Mouse (Mus musculus) kidney, postnatal 0 days (tissue): ENCODE data around the gene Tgif2lx1. TPM values are rescaled to one million over a fixed set of nuclear protein-coding genes. Genes with fewer than 3 reads are reported as not detected.
"Not testable (repeated sequence)": the region's sequence is repeated elsewhere in the genome, so short reads cannot be mapped to it uniquely, and the experiment has no call there.

Source experiments
- ATAC-seq: fragments of 200-750 bp; cut with Nextera tagmentation; replicated peaks from 2 replicates; pipeline ENCODE4 v1.8.0; 2017; ENCODE audit warnings: low read depth, moderate number of reproducible peaks, moderate TSS enrichment, moderate library complexity; ENCODE audit not compliant: low FRiP score
- DNase-seq: peaks from one replicate; pipeline ENCODE4 v3.0.0-alpha.2; 2016; ENCODE audit warnings: low spot score
- H3K27ac ChIP-seq: fragments of 300-500 bp; sonication (generic); 2 replicates; pipeline ENCODE4 v1.5.1; 2014; ENCODE audit warnings: mild to moderate bottlenecking
- H3K27me3 ChIP-seq: fragments of 300-500 bp; sonication (generic); 2 replicates; pipeline ENCODE4 v1.6.1; 2014; ENCODE audit warnings: low read length, mixed read lengths; ENCODE audit not compliant: insufficient read depth
- H3K36me3 ChIP-seq: fragments of 300-500 bp; sonication (generic); 2 replicates; pipeline ENCODE4 v1.6.1; 2014; ENCODE audit warnings: low read length, mixed read lengths; ENCODE audit not compliant: insufficient read depth
- H3K4me1 ChIP-seq: fragments of 300-500 bp; sonication (generic); replicated peaks from 2 replicates; pipeline ENCODE4 v1.6.1; 2014; ENCODE audit warnings: antibody characterized with exemption, low read length, mixed read lengths; ENCODE audit not compliant: insufficient read depth
- H3K4me2 ChIP-seq: fragments of 300-500 bp; sonication (generic); 2 replicates; pipeline ENCODE4 v1.6.1; 2014; ENCODE audit warnings: mild to moderate bottlenecking, low read length, moderate library complexity, mixed read lengths
- H3K4me3 ChIP-seq: fragments of 300-500 bp; sonication (generic); replicated peaks from 2 replicates; pipeline ENCODE4 v1.5.1; 2014; ENCODE audit warnings: low read depth, low read length
- H3K9ac ChIP-seq: fragments of 300-500 bp; sonication (generic); 2 replicates; pipeline ENCODE4 v1.6.1; 2014; ENCODE audit warnings: low read depth, low read length
- H3K9me3 ChIP-seq: fragments of 300-500 bp; sonication (generic); replicated peaks from 2 replicates; pipeline ENCODE4 v1.6.1; 2016; ENCODE audit warnings: low read length, inconsistent platforms, mixed read lengths
- WGBS: fragments of 180-500 bp; shearing (Covaris S2); extraction: QIAGEN DNeasy Blood & Tissue Kit; methylation state at CpG from one replicate; pipeline ENCODE4 v1.1.7; 2014; 5-methylcytosine and 5-hydroxymethylcytosine counted together
- polyA plus RNA-seq: library from polyadenylated mRNA; unstranded; fragments of >200 nt; fragmentation: Nextera tagmentation; extraction: Ambion mirVana; gene quantifications from 2 replicates; pipeline ENCODE4 v1.2.1, GENCODE M21; 2015

The Tgif2lx1 gene
- polyA plus RNA-seq: not detected in 2 replicates

GRCm38 (mm10) chrX:118480637-118481036, at the start of gene Tgif2lx1:
Gene Tgif2lx1, minus strand, starts transcription at chrX:118480737.
- H3K9ac ChIP-seq, H3K36me3 ChIP-seq, H3K27me3 ChIP-seq, H3K9me3 ChIP-seq, DNase-seq, ATAC-seq, H3K4me2 ChIP-seq, H3K4me3 ChIP-seq, H3K27ac ChIP-seq, H3K4me1 ChIP-seq: not testable (repeated sequence)
- no CpG with 5 or more reads among the region's 5 CpGs for WGBS

Other genes starting within 250 kb of the Tgif2lx1 start
- not detected in 2 replicates for gene Tgif2lx2, start 53.5 kb downstream of the Tgif2lx1 start, polyA plus RNA-seq